Mouse (Mus musculus) hindbrain, embryonic 11.5 days (tissue): ENCODE results near the gene Phf8. TPM values are rescaled to one million over a fixed set of nuclear protein-coding genes. Genes with fewer than 3 reads are reported as not detected.

ENCODE experiments used
- ATAC-seq: fragments of 200-750 bp; cut with Nextera tagmentation; 2 replicates; pipeline ENCODE4 v1.8.0; 2017; ENCODE audit warnings: mild to moderate bottlenecking, moderate TSS enrichment, moderate library complexity; ENCODE audit not compliant: low FRiP score
- DNase-seq: peaks from one replicate; pipeline ENCODE4 v3.0.0-alpha.2; 2015; ENCODE audit warnings: low spot score
- H3K27ac ChIP-seq: fragments of 300-500 bp; sonication (generic); 2 replicates; pipeline ENCODE4 v1.5.1; 2014; ENCODE audit warnings: mild to moderate bottlenecking, low read depth, low read length
- H3K27me3 ChIP-seq: fragments of 300-500 bp; sonication (generic); 2 replicates; pipeline ENCODE4 v1.6.1; 2014; ENCODE audit warnings: mild to moderate bottlenecking, low read length, moderate library complexity, mixed read lengths; ENCODE audit not compliant: control insufficient read depth, insufficient read depth
- H3K36me3 ChIP-seq: fragments of 300-500 bp; sonication (generic); 2 replicates; pipeline ENCODE4 v1.6.1; 2014; ENCODE audit warnings: mild to moderate bottlenecking, low read length, moderate library complexity, mixed read lengths; ENCODE audit not compliant: control insufficient read depth, insufficient read depth
- H3K4me1 ChIP-seq: fragments of 300-500 bp; sonication (generic); replicated peaks from 2 replicates; pipeline ENCODE4 v1.6.1; 2014; ENCODE audit warnings: low read length, mixed read lengths; ENCODE audit not compliant: control insufficient read depth, insufficient read depth
- H3K4me2 ChIP-seq: fragments of 300-500 bp; sonication (generic); replicated peaks from 2 replicates; pipeline ENCODE4 v1.6.1; 2014; ENCODE audit warnings: mild to moderate bottlenecking, low read depth, low read length
- H3K4me3 ChIP-seq: fragments of 300-500 bp; sonication (generic); 2 replicates; pipeline ENCODE4 v1.5.1; 2014; ENCODE audit warnings: low read depth, low read length
- H3K9ac ChIP-seq: fragments of 300-500 bp; sonication (generic); 2 replicates; pipeline ENCODE4 v1.6.1; 2014; ENCODE audit warnings: low read depth, low read length
- H3K9me3 ChIP-seq: fragments of 300-500 bp; sonication (generic); 2 replicates; pipeline ENCODE4 v1.6.1; 2016; ENCODE audit warnings: low read length; ENCODE audit not compliant: control insufficient read depth
- WGBS: fragments of 180-500 bp; shearing (Covaris S2); extraction: QIAGEN DNeasy Blood & Tissue Kit; methylation state at CpG from one replicate; pipeline ENCODE4 v1.1.7; 2014; 5-methylcytosine and 5-hydroxymethylcytosine counted together
- polyA plus RNA-seq: library from polyadenylated mRNA; unstranded; fragments of >200 nt; fragmentation: Nextera tagmentation; extraction: Ambion mirVana; gene quantifications from 2 replicates; pipeline ENCODE4 v1.2.1, GENCODE M21; 2014

The Phf8 gene
- polyA plus RNA-seq, 1 experiment from 2014 or later = 30.5 TPM

DNA sequence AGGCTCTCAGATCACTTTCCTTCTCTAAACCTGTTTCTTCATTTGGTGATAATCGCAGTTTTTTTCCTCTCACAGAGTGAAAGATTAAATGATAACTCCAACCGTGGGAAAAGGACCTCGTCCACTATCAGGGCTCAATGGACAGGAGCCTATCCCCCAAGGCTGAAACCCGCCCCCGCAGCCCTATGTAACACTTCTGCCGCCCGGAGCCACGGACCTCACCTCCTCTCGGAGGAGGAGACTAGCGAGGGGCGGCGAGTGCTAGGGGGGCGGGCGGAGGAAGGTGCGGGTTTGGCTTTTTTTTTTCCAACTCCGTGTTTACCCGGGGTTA, 380 bp upstream of the Phf8 start:
- no peak; the same call in 1 of the 2 replicates for ATAC-seq
- Histone ChIP-seq H3K4me2 (peak overlapping the region; percentile 34), H3K4me3 (peak overlapping the region; percentile 31), H3K4me1 (no peaks in the 10 kb centered on the region), H3K36me3 (no peaks in the 10 kb centered on the region), H3K27ac (peak overlapping the region; percentile 93), H3K27me3 (no peaks in the 10 kb centered on the region), H3K9me3 (no peaks in the 10 kb centered on the region), H3K9ac (peak overlapping the region; percentile 52; the same call in 1 of the 2 replicates)
- no peak for DNase-seq
- 17% methylated on average over 17 of the region's 17 CpGs for WGBS

DNA sequence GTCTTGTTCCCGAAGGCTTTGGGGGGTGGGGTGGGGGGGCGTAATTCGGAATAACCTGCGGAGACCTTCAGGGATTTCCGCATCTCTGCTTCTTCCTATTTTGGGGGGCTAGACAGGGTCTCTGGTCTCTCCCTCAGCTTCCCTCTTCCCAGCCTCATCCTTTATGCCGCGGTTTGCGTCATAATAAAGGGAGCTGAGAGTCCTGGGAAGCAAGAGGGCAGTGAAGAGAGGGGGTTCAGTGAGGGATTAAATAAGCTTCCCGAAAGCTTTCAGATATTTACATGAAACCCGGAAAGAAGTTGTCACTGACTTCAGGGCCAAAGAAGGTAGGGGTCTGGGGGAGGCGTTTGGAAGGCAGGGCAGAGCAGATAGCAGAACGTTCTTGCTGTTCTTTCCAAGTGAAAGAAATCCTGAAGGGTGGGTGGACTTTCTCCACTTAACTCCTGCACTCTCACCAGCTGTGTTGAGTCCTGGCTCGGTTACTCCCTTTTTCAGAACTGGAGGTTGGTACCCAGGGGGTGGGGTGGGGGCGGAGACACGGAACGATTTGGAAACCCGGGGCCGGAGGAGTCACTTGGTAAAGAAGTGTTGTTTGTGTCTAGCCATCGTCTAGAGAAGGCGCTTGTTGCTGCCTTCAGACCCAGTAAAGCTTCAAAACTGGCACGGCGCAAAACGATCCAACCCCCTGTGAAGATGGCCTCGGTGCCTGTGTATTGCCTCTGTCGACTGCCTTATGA, 1.5 kb downstream of the Phf8 start:
- Histone ChIP-seq H3K9ac (peak overlapping the region; percentile 71), H3K4me3 (peak overlapping the region; percentile 51), H3K9me3 (no peaks in the 10 kb centered on the region), H3K27me3 (no peaks in the 10 kb centered on the region), H3K4me1 (no peaks in the 10 kb centered on the region), H3K4me2 (peak overlapping the region; percentile 55), H3K36me3 (no peaks in the 10 kb centered on the region), H3K27ac (no peak overlapping the region)
- 19% methylated on average over 24 of the region's 25 CpGs for WGBS
- DNase-seq (peak; percentile 27), ATAC-seq (no peak)

DNA sequence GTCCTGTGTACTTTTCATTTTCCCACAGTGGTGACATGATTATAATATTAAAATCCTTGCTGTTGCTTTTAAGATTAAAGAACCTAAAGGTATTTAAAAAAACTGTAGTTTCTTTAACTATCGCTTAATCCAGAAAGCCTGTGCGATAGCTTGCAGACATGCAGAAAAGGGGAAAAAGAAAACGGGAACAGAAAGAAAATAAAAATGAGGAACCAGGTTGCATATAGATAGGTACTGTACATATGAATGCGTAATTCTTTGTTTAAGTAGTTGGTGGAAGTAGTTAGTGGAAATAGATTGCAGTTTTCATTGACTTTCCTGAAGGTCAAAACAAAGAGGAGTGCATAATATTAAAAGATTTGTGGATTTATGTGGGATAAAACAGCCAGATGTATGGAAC, 32.9 kb downstream of the Phf8 start:
- H3K4me2 ChIP-seq = no peak overlapping the region
- no peaks in the 10 kb centered on the region for H3K9me3 ChIP-seq
- no peak overlapping the region for H3K4me3 ChIP-seq
- H3K4me1 ChIP-seq = no peaks in the 10 kb centered on the region
- DNase-seq (no peak), ATAC-seq (no peak)
- 94% methylated on average over 4 of the region's 4 CpGs for WGBS
- H3K9ac ChIP-seq = no peak overlapping the region
- no peaks in the 10 kb centered on the region for H3K27me3 ChIP-seq
- no peaks in the 10 kb centered on the region for H3K36me3 ChIP-seq
- no peak overlapping the region for H3K27ac ChIP-seq

GRCm38 (mm10) chrX:151575166-151575565, 54.7 kb downstream of the Phf8 start:
- Histone ChIP-seq H3K9ac (no peak overlapping the region), H3K27ac (no peak overlapping the region), H3K9me3 (no peaks in the 10 kb centered on the region), H3K4me3 (no peak overlapping the region), H3K27me3 (no peaks in the 10 kb centered on the region), H3K4me1 (no peaks in the 10 kb centered on the region), H3K4me2 (no peak overlapping the region), H3K36me3 (no peaks in the 10 kb centered on the region)
- DNase-seq (no peak), ATAC-seq (no peak)
- WGBS = 93% methylated on average over 1 of the region's 1 CpGs

DNA sequence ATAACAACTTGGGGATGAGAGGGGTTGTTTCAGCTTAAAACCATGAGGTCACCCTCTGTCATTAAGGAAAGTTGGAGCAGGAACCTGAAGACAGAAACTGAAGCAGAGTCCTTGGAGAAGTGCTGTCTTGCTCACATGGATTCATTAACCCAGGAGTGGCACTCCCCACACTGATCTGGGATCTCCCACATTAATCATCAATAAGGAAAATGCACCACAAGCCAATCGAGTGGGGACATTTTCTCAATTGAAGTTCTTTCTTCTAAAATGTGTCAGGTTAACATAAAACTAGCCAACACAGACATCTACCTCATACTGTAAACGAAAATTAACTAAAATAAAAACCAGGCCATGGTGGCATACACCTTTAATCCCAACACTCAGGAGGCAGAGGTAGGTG, 122.9 kb downstream of the Phf8 start:
- ATAC-seq = no peak
- 77% methylated on average over 2 of the region's 2 CpGs for whole genome bisulfite sequencing
- H3K4me3 ChIP-seq = no peak overlapping the region
- H3K27me3 ChIP-seq = no peaks in the 10 kb centered on the region
- no peaks in the 10 kb centered on the region for H3K4me1 ChIP-seq
- no peaks in the 10 kb centered on the region for H3K9me3 ChIP-seq
- H3K9ac ChIP-seq = no peak overlapping the region
- DNase-seq = no peak
- no peaks in the 10 kb centered on the region for H3K36me3 ChIP-seq
- no peak overlapping the region for H3K27ac ChIP-seq
- H3K4me2 ChIP-seq = no peak overlapping the region

DNA sequence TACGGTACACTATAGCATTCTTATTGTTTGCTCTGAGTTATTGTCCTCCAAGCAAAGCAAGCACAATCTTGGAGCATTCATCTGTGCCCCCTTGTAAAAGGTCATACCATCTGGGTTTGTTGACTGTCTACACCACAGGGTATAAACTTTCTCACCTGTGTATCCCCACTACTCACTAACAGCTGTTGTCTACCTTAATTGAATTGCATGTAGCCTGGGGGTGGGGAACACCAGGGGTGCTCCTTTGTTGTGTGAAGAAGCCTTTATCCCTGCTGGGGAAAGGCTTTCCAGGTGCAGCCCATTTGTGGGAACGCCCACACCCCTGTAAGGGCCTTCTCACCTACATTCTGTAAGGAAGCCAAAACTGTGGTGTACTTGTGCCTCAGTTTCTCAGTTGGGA, 133.3 kb downstream of the Phf8 start:
- DNase-seq (no peak), ATAC-seq (no peak)
- Histone ChIP-seq H3K4me3 (no peak overlapping the region), H3K9ac (no peak overlapping the region), H3K9me3 (no peaks in the 10 kb centered on the region), H3K4me2 (no peak overlapping the region), H3K27ac (no peak overlapping the region), H3K4me1 (no peaks in the 10 kb centered on the region), H3K27me3 (no peaks in the 10 kb centered on the region), H3K36me3 (no peaks in the 10 kb centered on the region)
- WGBS = 66% methylated on average over 2 of the region's 2 CpGs

DNA sequence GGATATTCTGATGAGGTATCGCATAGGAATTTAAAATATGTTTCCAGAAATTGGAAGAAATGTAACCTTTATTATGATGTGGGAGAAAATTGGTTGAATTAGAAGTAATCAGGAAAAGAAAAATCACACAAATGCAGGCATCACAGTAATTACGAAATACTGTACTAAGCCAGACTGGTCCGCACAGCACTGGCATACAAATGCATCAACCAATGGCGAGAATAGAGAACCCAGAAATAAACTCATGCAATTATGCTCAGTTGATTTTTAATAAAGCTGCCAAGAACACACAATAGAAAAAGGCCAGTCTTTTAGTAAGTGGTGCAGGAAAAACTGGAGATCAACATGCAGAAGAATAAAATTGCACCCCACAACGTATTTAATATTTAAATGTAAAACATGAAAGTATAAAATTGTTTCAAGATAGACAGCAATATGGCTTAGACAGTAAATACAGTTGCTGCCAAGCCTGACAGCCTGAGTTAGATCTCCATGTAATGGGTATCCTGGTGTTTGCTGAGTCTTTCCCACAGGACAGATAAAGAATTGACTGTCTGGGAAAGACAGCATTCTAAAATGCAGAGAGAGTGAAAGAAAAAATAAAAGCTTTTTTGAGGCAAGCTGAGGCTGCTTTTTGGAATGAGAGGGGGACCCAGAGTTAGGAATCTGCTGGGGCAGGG, 154.2 kb downstream of the Phf8 start:
- Histone ChIP-seq H3K27ac (no peak overlapping the region), H3K27me3 (no peaks in the 10 kb centered on the region), H3K4me2 (no peak overlapping the region), H3K4me1 (no peaks in the 10 kb centered on the region), H3K36me3 (no peaks in the 10 kb centered on the region), H3K9ac (no peak overlapping the region), H3K4me3 (no peak overlapping the region), H3K9me3 (no peaks in the 10 kb centered on the region)
- ATAC-seq (no peak), DNase-seq (no peak)
- 86% methylated on average over 5 of the region's 5 CpGs for WGBS
